Mouse (Mus musculus) hindbrain, embryonic 11.5 days (tissue): ENCODE measurements at regions not wholly inside any gene's neighbourhood (a gene's known extent, or its start where the extent isn't known, plus 50 kb on each side); places are given as distances from the start of the nearest gene placed in this dataset.

Source experiments
- ATAC-seq: fragments of 200-750 bp; cut with Nextera tagmentation; 2 replicates; pipeline ENCODE4 v1.8.0; 2017; ENCODE audit warnings: mild to moderate bottlenecking, moderate TSS enrichment, moderate library complexity; ENCODE audit not compliant: low FRiP score
- DNase-seq: peaks from one replicate; pipeline ENCODE4 v3.0.0-alpha.2; 2015; ENCODE audit warnings: low spot score
- H3K27ac ChIP-seq: fragments of 300-500 bp; sonication (generic); 2 replicates; pipeline ENCODE4 v1.5.1; 2014; ENCODE audit warnings: mild to moderate bottlenecking, low read depth, low read length
- H3K27me3 ChIP-seq: fragments of 300-500 bp; sonication (generic); 2 replicates; pipeline ENCODE4 v1.6.1; 2014; ENCODE audit warnings: mild to moderate bottlenecking, low read length, moderate library complexity, mixed read lengths; ENCODE audit not compliant: control insufficient read depth, insufficient read depth
- H3K36me3 ChIP-seq: fragments of 300-500 bp; sonication (generic); 2 replicates; pipeline ENCODE4 v1.6.1; 2014; ENCODE audit warnings: mild to moderate bottlenecking, low read length, moderate library complexity, mixed read lengths; ENCODE audit not compliant: control insufficient read depth, insufficient read depth
- H3K4me1 ChIP-seq: fragments of 300-500 bp; sonication (generic); replicated peaks from 2 replicates; pipeline ENCODE4 v1.6.1; 2014; ENCODE audit warnings: low read length, mixed read lengths; ENCODE audit not compliant: control insufficient read depth, insufficient read depth
- H3K4me2 ChIP-seq: fragments of 300-500 bp; sonication (generic); replicated peaks from 2 replicates; pipeline ENCODE4 v1.6.1; 2014; ENCODE audit warnings: mild to moderate bottlenecking, low read depth, low read length
- H3K4me3 ChIP-seq: fragments of 300-500 bp; sonication (generic); 2 replicates; pipeline ENCODE4 v1.5.1; 2014; ENCODE audit warnings: low read depth, low read length
- H3K9ac ChIP-seq: fragments of 300-500 bp; sonication (generic); 2 replicates; pipeline ENCODE4 v1.6.1; 2014; ENCODE audit warnings: low read depth, low read length
- H3K9me3 ChIP-seq: fragments of 300-500 bp; sonication (generic); 2 replicates; pipeline ENCODE4 v1.6.1; 2016; ENCODE audit warnings: low read length; ENCODE audit not compliant: control insufficient read depth
- WGBS: fragments of 180-500 bp; shearing (Covaris S2); extraction: QIAGEN DNeasy Blood & Tissue Kit; methylation state at CpG from one replicate; pipeline ENCODE4 v1.1.7; 2014; 5-methylcytosine and 5-hydroxymethylcytosine counted together

DNA sequence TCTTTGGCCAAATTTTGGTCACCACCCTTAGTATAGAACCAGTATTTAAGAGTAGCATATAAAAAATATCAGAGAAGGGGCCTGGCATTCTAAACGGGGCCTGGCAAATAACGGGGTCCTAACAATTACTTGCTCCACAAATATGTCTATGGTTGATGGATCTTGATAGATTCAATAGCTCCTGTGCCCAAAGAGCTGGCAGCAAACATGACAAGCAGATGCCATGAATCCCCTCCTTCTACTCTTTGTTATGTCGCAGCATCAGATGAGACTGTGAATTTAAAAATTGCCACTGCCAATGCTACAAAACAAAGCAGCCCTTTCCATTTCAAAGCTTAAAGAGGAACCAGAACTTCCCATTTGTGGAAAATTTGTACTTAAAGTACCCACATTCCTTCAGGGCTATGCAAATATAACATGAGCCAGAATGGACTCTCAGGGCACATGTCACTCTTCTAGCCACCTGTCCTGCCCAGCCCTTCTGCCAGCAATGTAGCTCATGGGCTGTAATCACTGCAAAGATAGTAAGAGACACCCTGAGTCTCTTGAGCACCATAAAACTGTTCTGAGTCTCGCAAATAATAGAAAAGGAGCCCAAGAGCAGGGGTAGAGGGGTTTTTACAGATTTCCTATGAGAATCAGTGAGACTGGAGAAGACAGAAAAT is 342.4 kb upstream of the Kirrel3 start:
- Histone ChIP-seq H3K36me3 (no peaks in the 10 kb centered on the region), H3K4me3 (no peak overlapping the region), H3K4me1 (no peaks in the 10 kb centered on the region), H3K27ac (no peak overlapping the region), H3K4me2 (no peak overlapping the region), H3K27me3 (no peaks in the 10 kb centered on the region), H3K9me3 (no peaks in the 10 kb centered on the region), H3K9ac (no peak overlapping the region)
- 91% methylated on average over 4 of the region's 4 CpGs for WGBS
- ATAC-seq = no peak
- no peak for DNase-seq

- peak; percentile 3 for DNase-seq
- no peaks in the 10 kb centered on the region for H3K27me3 ChIP-seq
Measured at GRCm38 (mm10) chr9:34155240-34156019, 330.3 kb upstream of the Kirrel3 start.

DNA sequence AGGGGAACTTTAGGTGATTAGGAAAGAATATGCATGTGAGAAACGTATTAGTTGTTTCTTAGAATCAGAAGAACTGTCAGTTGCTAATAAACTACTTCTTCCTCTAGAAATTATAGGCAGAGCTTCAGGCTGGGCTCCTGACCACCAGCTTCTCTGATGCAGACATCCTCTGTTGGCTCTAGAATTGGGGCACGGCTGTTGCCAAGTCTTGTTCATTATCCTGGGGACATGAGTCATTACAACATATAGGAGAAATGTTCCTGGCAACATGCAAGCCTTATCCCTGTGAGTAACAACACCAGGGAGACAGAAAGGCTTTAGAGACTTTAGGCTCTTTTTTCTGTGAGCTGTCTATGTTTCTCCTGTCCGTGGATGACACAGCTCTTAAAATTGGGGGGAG is 329.1 kb upstream of the Kirrel3 start:
- Histone ChIP-seq H3K27me3 (no peaks in the 10 kb centered on the region), H3K4me1 (no peaks in the 10 kb centered on the region), H3K9ac (no peak overlapping the region), H3K4me3 (no peak overlapping the region), H3K36me3 (no peaks in the 10 kb centered on the region), H3K27ac (no peak overlapping the region), H3K9me3 (no peaks in the 10 kb centered on the region), H3K4me2 (no peak overlapping the region)
- 74% methylated on average over 3 of the region's 3 CpGs for WGBS
- ATAC-seq = no peak
- no peak for DNase-seq

More at GRCm38 (mm10) chr9:34155240-34156019, 330.3 kb upstream of the Kirrel3 start:
- H3K36me3 ChIP-seq = no peaks in the 10 kb centered on the region
- H3K27ac ChIP-seq = no peak overlapping the region
- WGBS = 69% methylated on average over 11 of the region's 11 CpGs
- H3K4me2 ChIP-seq = no peak overlapping the region
- no peaks in the 10 kb centered on the region for H3K9me3 ChIP-seq
- peak; percentile 57; the same call in 1 of the 2 replicates for ATAC-seq
- no peak overlapping the region for H3K9ac ChIP-seq
- no peaks in the 10 kb centered on the region for H3K4me1 ChIP-seq
- H3K4me3 ChIP-seq = no peak overlapping the region

- ATAC-seq = no peak
- Histone ChIP-seq H3K27ac (no peak overlapping the region), H3K4me3 (no peak overlapping the region), H3K27me3 (no peaks in the 10 kb centered on the region), H3K36me3 (no peaks in the 10 kb centered on the region), H3K9ac (no peak overlapping the region), H3K9me3 (no peaks in the 10 kb centered on the region), H3K4me2 (no peak overlapping the region), H3K4me1 (no peaks in the 10 kb centered on the region)
- no peak for DNase-seq
- 74% methylated on average over 3 of the region's 3 CpGs for WGBS
Measured at GRCm38 (mm10) chr9:34161119-34161518, 324.6 kb upstream of the Kirrel3 start.

GRCm38 (mm10) chr9:34186314-34186713 is 299.4 kb upstream of the Kirrel3 start:
- H3K9ac ChIP-seq = no peak overlapping the region
- H3K36me3 ChIP-seq = no peaks in the 10 kb centered on the region
- H3K4me1 ChIP-seq = no peaks in the 10 kb centered on the region
- no peak for DNase-seq
- no peak overlapping the region for H3K27ac ChIP-seq
- H3K27me3 ChIP-seq = no peaks in the 10 kb centered on the region
- no peaks in the 10 kb centered on the region for H3K9me3 ChIP-seq
- no peak overlapping the region for H3K4me2 ChIP-seq
- WGBS = 87% methylated on average over 4 of the region's 4 CpGs
- ATAC-seq = no peak
- H3K4me3 ChIP-seq = no peak overlapping the region

GRCm38 (mm10) chr9:34192542-34192941 is 293.2 kb upstream of the Kirrel3 start:
- no peak for ATAC-seq
- no peak for DNase-seq
- no peak overlapping the region for H3K27ac ChIP-seq

GRCm38 (mm10) chr9:34202122-34202941 is 283.4 kb upstream of the Kirrel3 start:
- 45% methylated on average over 13 of the region's 13 CpGs for WGBS
- peak; percentile 18 for ATAC-seq

More at GRCm38 (mm10) chr9:34192542-34192941, 293.2 kb upstream of the Kirrel3 start:
- Histone ChIP-seq H3K4me1 (no peaks in the 10 kb centered on the region), H3K27me3 (no peaks in the 10 kb centered on the region), H3K36me3 (no peaks in the 10 kb centered on the region), H3K9me3 (no peaks in the 10 kb centered on the region), H3K9ac (no peak overlapping the region), H3K4me3 (no peak overlapping the region), H3K4me2 (no peak overlapping the region)

GRCm38 (mm10) chr9:34202942-34203551 is 282.6 kb upstream of the Kirrel3 start:
- H3K36me3 ChIP-seq = no peaks in the 10 kb centered on the region
- DNase-seq (peak; percentile 41), ATAC-seq (peak; percentile 51)
- no peaks in the 10 kb centered on the region for H3K27me3 ChIP-seq
- H3K9ac ChIP-seq = no peak overlapping the region; the same call in 1 of the 2 replicates
- H3K27ac ChIP-seq = peak overlapping the region; percentile 54; the same call in 1 of the 2 replicates
- H3K4me1 ChIP-seq = peaks cover 7% of the 10 kb centered on the region; the same call in 1 of the 2 replicates
- WGBS = 34% methylated on average over 11 of the region's 11 CpGs
- 0 out of 2 replicates have a peak overlapping the region, but pooled peaks have one; percentile 19 for H3K4me2 ChIP-seq
- no peaks in the 10 kb centered on the region for H3K9me3 ChIP-seq
- H3K4me3 ChIP-seq = no peak overlapping the region

More at GRCm38 (mm10) chr9:34202122-34202941, 283.4 kb upstream of the Kirrel3 start:
- Histone ChIP-seq H3K9ac (no peak overlapping the region; the same call in 1 of the 2 replicates), H3K36me3 (no peaks in the 10 kb centered on the region), H3K9me3 (no peaks in the 10 kb centered on the region), H3K4me2 (peak overlapping the region; percentile 19; the same call in 1 of the 2 replicates), H3K27ac (peak overlapping the region; percentile 54; the same call in 1 of the 2 replicates), H3K4me1 (peaks cover 7% of the 10 kb centered on the region; the same call in 1 of the 2 replicates), H3K27me3 (no peaks in the 10 kb centered on the region), H3K4me3 (no peak overlapping the region)
- no peak for DNase-seq
